Mouse (Mus musculus): ENCODE results near the gene Acot2. TPM values are rescaled to one million over a fixed set of nuclear protein-coding genes. Genes with fewer than 3 reads are reported as not detected.
"Not testable (repeated sequence)": the region's sequence is repeated elsewhere in the genome, so short reads cannot be mapped to it uniquely, and the experiment has no call there.

Gene Acot2
- polyA plus RNA-seq, 1 experiment from 2014 or later, result 29.0 TPM

DNA sequence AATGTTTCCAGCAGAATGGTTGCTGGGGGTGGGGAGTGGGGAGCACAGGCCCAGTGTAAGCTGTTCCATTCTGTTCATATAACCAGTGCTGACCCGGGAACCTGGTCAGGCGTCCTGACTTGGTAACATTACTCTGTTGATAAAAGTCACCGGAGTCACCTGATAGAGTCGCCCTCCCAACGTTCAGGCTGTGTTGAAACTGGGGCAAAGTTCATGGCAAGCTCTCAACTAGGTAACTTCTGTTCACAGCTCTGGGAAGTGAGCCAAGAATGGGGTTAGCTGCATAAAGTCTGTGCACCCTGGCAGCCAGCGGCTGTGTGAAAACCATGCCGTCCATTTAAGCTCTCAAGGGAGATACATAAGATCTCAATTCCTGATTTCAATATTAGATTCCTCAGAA lies 32.9 kb downstream of the Acot2 start:
- H3K4me3 ChIP-seq (replicated peaks); H3K9ac ChIP-seq; H3K9me3 ChIP-seq; H3K27me3 ChIP-seq (replicated peaks); H3K36me3 ChIP-seq; H3K4me1 ChIP-seq; H3K27ac ChIP-seq; H3K4me2 ChIP-seq: not testable (repeated sequence)
- 29% methylated on average over 7 of the region's 7 CpGs for WGBS
- ATAC-seq (ENCODE audit: insufficient read depth, low FRiP score, low read depth), result peak; percentile 89

DNA sequence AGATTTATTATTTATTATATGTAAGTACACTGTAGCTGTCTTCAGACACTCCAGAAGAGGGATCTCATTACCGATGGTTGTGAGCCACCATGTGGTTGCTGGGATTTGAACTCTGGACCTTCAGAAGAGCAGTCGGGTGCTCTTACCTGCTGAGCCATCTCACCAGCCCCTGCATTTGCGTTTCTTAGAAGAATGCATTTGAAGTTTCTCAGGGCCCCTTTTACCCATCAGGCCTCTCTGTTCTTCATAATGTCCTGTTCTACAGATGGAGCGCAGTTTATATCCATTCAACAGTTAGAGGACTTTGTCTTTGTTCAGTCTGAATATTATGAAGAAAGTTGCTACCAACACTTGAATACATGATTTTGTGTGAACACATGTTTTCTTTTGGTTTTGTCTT lies 34.6 kb downstream of the Acot2 start:
- not testable (repeated sequence) for ATAC-seq (ENCODE audit: insufficient read depth, low FRiP score, low read depth); H3K9me3 ChIP-seq
- WGBS, result 90% methylated on average over 4 of the region's 4 CpGs

DNA sequence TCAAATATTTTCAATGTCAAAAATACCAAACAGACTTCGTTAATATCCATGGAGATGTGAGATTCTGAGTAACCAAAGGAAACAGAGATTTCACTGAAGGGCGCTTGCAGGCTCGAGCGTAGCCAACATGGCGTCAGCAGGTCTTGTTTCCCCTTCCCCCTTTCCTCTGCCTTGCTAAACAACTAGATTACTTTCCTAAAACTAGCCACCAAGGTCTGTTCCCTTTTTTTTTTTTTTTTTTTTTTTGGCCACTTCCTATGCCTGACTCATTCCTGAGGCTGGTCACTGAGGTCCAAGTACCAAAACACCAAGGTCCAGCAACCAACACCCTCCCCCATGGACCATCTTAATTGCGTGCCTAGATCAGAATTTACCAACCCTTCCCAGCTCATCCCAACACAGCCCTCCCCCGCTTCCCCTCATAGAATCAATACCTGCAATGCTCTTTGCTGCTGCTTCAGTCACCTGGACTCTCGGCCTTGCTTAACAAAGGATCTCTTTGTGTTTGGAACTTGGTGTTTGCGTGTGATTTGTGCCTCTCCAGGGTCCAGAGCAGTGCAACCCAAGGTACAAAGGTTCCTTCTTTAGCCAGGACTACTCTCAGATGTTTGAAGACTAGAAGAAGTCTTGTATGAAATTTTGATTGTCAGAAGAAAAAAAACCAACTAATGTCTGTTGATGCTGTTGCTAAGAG lies 35.5 kb downstream of the Acot2 start:
- Histone ChIP-seq H3K4me3 (replicated peaks) (no peak overlapping the region), H3K4me2 (no peak overlapping the region), H3K4me1 (no peaks in the 10 kb centered on the region), H3K9ac (no peak overlapping the region), H3K36me3 (no peaks in the 10 kb centered on the region), H3K27ac (no peak overlapping the region), H3K27me3 (replicated peaks) (no peaks in the 10 kb centered on the region), H3K9me3 (no peaks in the 10 kb centered on the region)
- WGBS, result 78% methylated on average over 9 of the region's 9 CpGs
- peak; percentile 51; the same call in 1 of the 2 replicates for ATAC-seq (ENCODE audit: insufficient read depth, low FRiP score, low read depth)

More for the DNA sequence above, 34.6 kb downstream of the Acot2 start:
- H3K4me1 ChIP-seq; H3K27me3 ChIP-seq (replicated peaks); H3K4me3 ChIP-seq (replicated peaks); H3K36me3 ChIP-seq; H3K27ac ChIP-seq; H3K4me2 ChIP-seq; H3K9ac ChIP-seq: not testable (repeated sequence)

DNA sequence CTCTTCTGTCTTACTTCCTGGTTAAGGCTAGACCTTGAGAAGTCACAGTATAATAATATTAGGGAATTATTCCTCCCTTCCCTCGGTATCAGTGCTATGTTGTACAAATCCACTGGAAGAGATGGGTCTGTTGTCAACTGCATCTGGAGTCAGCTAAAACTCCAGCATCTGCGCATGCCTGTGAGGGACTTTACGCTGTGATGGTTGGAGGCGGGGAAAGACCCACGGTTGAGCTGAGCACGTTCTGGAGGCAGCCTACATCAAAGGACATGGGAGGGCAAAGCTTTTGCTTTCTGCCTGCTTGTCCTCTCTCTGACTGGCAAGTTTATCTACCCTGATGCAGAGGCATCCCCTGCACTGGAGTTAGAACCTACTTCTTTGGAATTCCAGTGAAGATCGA lies 38.2 kb downstream of the Acot2 start:
- no peaks in the 10 kb centered on the region for H3K36me3 ChIP-seq
- H3K4me1 ChIP-seq, result no peaks in the 10 kb centered on the region
- H3K27ac ChIP-seq, result no peak overlapping the region
- H3K9ac ChIP-seq, result no peak overlapping the region
- H3K27me3 ChIP-seq (replicated peaks), result no peaks in the 10 kb centered on the region
- no peak overlapping the region for H3K4me2 ChIP-seq
- H3K4me3 ChIP-seq (replicated peaks), result no peak overlapping the region
- WGBS, result 79% methylated on average over 7 of the region's 7 CpGs
- no peaks in the 10 kb centered on the region for H3K9me3 ChIP-seq
- no peak for ATAC-seq (ENCODE audit: insufficient read depth, low FRiP score, low read depth)

DNA sequence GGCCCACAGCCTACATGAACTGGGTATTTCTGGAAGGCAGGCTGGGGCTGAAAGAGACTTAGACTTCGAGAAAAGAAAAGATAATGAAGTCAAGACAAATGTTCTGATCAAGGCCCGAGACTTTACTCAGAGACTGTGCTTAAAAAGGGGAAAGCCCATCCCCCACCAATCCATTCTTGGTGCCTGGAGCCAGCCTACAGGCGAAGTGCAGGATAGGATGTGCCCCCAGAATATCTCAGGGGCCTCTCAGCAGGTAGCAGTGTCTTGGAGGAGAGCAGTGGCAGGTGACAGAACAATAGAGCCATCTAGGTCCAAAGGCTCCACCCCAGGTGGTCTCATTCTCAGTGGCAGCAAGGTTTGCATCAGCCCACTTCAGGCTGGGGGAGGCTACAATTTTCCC lies 40.7 kb downstream of the Acot2 start:
- 69% methylated on average over 3 of the region's 3 CpGs for WGBS
- not testable (repeated sequence) for H3K9me3 ChIP-seq; H3K36me3 ChIP-seq; H3K27me3 ChIP-seq (replicated peaks); ATAC-seq (ENCODE audit: insufficient read depth, low FRiP score, low read depth); H3K4me1 ChIP-seq; H3K27ac ChIP-seq; H3K9ac ChIP-seq; H3K4me2 ChIP-seq; H3K4me3 ChIP-seq (replicated peaks)

DNA sequence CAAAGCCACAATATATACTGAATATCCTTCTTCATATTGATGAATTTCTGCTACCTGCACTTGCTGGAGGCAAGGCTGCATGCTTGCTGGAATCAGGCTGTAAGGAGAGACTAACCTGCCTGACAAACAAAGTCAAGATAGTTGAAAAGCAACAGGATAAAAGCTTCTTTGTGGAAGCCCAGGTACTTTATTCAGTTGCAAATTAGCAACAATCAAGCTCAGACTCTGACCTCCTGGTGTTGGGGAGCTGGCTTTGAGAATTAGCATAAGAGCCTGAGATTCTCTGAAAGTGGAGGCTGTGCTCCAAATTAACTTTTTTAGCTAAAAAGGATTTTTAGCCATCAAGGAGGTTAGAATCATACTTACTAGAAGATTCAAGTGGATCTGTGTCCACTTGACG lies 41.4 kb downstream of the Acot2 start:
- not testable (repeated sequence) for H3K27me3 ChIP-seq (replicated peaks); H3K36me3 ChIP-seq; ATAC-seq (ENCODE audit: insufficient read depth, low FRiP score, low read depth); H3K4me2 ChIP-seq; H3K4me3 ChIP-seq (replicated peaks); H3K27ac ChIP-seq; H3K9ac ChIP-seq; H3K4me1 ChIP-seq; H3K9me3 ChIP-seq
- 91% methylated on average over 1 of the region's 1 CpGs for WGBS

DNA sequence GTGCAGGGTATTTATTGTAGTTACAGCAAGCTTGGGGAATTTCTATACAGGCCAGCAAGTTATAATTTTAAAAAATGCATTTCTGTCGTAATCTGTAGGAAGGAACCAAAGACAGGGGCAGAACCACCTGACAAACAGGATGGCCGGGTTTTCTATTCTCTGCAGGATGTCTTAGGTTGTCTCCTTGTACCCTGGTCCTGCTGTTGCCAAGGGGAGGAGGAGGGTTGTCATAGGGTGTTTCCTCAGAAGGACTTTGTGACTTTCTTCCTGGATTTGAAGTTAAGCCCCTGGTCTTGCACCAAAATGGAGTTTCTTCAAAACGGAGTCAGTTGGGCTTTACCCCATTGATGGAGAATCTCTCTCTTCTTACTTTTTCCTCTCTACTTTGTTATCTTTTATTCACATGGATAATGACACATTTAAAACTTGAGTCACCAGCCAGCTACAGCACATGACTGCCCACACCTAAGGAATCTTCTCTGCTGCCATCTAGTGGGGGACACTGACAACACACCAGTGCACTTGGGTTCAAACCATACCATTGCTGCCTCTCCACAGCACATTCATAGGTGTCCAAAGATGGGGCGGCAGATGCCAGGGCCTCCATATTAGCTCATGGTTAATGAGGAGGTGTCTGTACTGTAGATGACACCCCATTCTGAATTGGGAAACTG lies 43.1 kb downstream of the Acot2 start:
- ATAC-seq (ENCODE audit: insufficient read depth, low FRiP score, low read depth), result 0 out of 2 replicates have a peak, but pooled peaks have one; percentile 39
- Histone ChIP-seq H3K4me3 (replicated peaks) (no peak overlapping the region), H3K9me3 (no peaks in the 10 kb centered on the region), H3K36me3 (no peaks in the 10 kb centered on the region), H3K4me2 (no peak overlapping the region), H3K27ac (no peak overlapping the region), H3K27me3 (replicated peaks) (no peaks in the 10 kb centered on the region), H3K9ac (no peak overlapping the region), H3K4me1 (no peaks in the 10 kb centered on the region)
- 58% methylated on average over 4 of the region's 4 CpGs for WGBS

DNA sequence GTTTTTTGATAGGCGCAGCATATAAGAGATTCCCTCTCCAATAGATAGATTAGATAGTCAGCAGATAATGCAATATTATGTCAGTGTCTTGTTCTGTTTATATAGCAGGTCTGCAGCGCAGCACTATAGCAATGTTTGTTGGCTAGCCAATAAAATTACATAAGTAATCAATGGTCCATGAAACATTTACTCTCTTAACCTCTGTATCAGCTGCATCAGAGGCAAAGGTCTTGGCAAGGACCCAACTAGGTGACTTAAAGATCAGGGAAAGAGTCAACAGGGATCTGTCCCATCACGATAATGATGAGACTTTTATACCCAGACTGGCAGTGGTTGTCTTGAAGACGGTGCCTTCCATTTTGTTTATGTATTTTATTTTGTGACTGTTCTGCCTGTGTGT lies 45.2 kb downstream of the Acot2 start:
- no peak overlapping the region for H3K4me3 ChIP-seq (replicated peaks)
- no peak overlapping the region for H3K27ac ChIP-seq
- no peak for ATAC-seq (ENCODE audit: insufficient read depth, low FRiP score, low read depth)
- H3K27me3 ChIP-seq (replicated peaks), result no peaks in the 10 kb centered on the region
- H3K4me2 ChIP-seq, result no peak overlapping the region
- H3K9ac ChIP-seq, result no peak overlapping the region
- whole genome bisulfite sequencing, result 84% methylated on average over 4 of the region's 4 CpGs
- no peaks in the 10 kb centered on the region for H3K36me3 ChIP-seq
- H3K4me1 ChIP-seq, result no peaks in the 10 kb centered on the region
- H3K9me3 ChIP-seq, result no peaks in the 10 kb centered on the region

DNA sequence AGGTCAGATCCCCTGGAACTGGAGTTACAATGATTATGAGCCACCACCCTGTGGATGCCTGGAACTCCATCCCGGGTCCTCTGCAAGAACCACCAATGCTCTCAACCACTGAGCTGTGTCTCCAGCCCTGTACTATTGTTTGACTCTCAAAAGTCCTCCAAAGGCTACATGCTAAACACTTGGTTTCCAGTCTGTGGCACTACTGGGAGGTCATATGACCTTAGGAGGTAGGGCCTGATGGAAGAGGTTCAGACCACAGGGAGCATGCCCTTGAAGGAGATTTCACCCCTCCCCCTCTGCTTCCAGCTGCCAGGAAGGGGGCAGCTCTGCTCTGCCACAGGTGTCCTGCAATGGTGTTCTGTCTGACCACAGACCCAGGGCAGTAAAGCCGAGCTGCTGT lies 45.6 kb downstream of the Acot2 start:
- not testable (repeated sequence) for H3K36me3 ChIP-seq; ATAC-seq (ENCODE audit: insufficient read depth, low FRiP score, low read depth); H3K9ac ChIP-seq; H3K9me3 ChIP-seq; H3K27ac ChIP-seq; H3K4me2 ChIP-seq; H3K4me1 ChIP-seq; H3K27me3 ChIP-seq (replicated peaks); H3K4me3 ChIP-seq (replicated peaks)
- 74% methylated on average over 2 of the region's 2 CpGs for WGBS

DNA sequence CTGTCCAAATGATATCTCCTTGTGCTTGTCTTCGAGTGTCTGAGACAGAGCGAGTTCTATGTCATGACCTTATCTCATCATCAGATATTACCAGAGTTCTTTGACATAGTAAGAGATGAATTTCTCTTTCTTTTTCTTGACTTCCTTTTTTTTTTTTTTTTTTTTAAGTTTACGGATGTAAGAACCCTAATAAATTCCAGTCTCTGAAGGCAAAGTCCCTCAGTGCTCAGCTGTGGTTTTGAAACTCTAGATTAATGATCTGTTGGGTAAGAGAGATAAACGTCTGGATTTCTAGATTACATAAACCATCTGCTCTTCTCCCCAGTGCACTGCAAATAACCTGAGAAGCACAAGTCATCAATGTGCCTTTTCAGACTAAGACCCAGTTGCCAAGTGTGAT lies 46.4 kb downstream of the Acot2 start:
- Histone ChIP-seq H3K9me3 (no peaks in the 10 kb centered on the region), H3K4me2 (no peak overlapping the region), H3K27me3 (replicated peaks) (no peaks in the 10 kb centered on the region), H3K4me3 (replicated peaks) (no peak overlapping the region), H3K4me1 (no peaks in the 10 kb centered on the region), H3K36me3 (no peaks in the 10 kb centered on the region), H3K9ac (no peak overlapping the region), H3K27ac (no peak overlapping the region)
- 29% methylated on average over 4 of the region's 4 CpGs for WGBS
- no peak for ATAC-seq (ENCODE audit: insufficient read depth, low FRiP score, low read depth)

DNA sequence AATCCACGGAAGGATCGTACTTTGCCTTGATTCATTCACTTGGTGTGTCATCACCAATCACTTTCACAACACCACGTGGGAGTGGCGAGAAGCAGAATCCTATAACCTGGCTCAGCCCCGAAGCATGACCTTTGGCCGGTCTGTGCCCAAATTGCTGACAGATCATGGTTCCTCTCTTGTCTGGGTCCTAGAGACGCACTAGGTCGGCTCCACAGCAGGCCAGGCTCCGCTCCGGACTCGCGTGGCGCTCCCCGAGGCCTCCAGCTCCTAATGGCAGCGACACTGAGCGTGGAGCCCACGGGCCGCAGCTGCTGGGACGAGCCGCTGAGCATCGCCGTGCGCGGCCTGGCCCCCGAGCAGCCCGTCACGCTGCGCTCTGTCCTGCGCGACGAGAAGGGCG lies 50.6 kb downstream of the Acot2 start, which contains the start of gene Acot4:
Gene Acot4 (plus strand): TSS at position 139 of the 400 bp plus-strand sequence.
- Histone ChIP-seq H3K9ac (0 out of 2 replicates have a peak within 1 kb of the TSS, but pooled peaks have one; percentile 25), H3K4me3 (replicated peaks) (peak within 1 kb of the TSS; percentile 48), H3K4me2 (peak within 1 kb of the TSS; percentile 71)
- 8% methylated on average over 32 of the region's 32 CpGs for whole genome bisulfite sequencing
- H3K27ac ChIP-seq; ATAC-seq (ENCODE audit: insufficient read depth, low FRiP score, low read depth); H3K9me3 ChIP-seq; H3K4me1 ChIP-seq; H3K36me3 ChIP-seq; H3K27me3 ChIP-seq (replicated peaks): not testable (repeated sequence)

DNA sequence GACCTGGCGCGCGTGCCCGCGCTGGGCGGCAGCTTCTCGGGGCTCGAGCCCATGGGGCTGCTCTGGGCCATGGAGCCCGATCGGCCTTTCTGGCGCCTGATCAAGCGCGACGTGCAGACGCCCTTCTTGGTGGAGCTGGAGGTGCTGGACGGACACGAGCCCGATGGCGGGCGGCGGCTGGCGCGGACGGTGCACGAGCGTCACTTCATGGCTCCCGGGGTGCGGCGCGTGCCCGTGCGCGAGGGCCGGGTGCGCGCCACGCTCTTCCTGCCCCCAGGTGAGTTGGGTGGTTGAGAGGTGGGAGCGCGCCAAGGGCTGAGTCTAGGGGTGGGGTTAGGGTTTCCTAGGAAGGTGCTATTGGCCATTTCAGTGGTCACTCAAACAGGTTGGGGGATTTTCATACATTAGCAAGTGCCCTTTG lies 51.0 kb downstream of the Acot2 start, which contains the start of gene Gm49366:
Gene Gm49366 (plus strand): TSS at position 245 of the 421 bp plus-strand sequence.
- H3K4me2 ChIP-seq, result peak within 1 kb of the TSS; percentile 71
- 0 out of 2 replicates have a peak within 1 kb of the TSS, but pooled peaks have one; percentile 25 for H3K9ac ChIP-seq
- 2% methylated on average over 39 of the region's 39 CpGs for WGBS
- peak within 1 kb of the TSS; percentile 48 for H3K4me3 ChIP-seq (replicated peaks)
- not testable (repeated sequence) for H3K36me3 ChIP-seq; H3K9me3 ChIP-seq; H3K4me1 ChIP-seq; H3K27ac ChIP-seq; H3K27me3 ChIP-seq (replicated peaks)
- peak; percentile 60; the same call in 1 of the 2 replicates for ATAC-seq (ENCODE audit: insufficient read depth, low FRiP score, low read depth)

Data from stomach, embryonic 15.5 days (tissue).